Mouse (Mus musculus): ENCODE measurements around the gene Afdn. TPM values are rescaled to one million over a fixed set of nuclear protein-coding genes. Genes with fewer than 3 reads are reported as not detected.
A peak's percentile ranks its signal among the peaks of the same experiment; 100 is the strongest.

Gene Afdn
- 137 and 159 TPM in 2 replicates for polyA plus RNA-seq (2015; fragmentation: Nextera tagmentation; extraction: Ambion mirVana)

DNA sequence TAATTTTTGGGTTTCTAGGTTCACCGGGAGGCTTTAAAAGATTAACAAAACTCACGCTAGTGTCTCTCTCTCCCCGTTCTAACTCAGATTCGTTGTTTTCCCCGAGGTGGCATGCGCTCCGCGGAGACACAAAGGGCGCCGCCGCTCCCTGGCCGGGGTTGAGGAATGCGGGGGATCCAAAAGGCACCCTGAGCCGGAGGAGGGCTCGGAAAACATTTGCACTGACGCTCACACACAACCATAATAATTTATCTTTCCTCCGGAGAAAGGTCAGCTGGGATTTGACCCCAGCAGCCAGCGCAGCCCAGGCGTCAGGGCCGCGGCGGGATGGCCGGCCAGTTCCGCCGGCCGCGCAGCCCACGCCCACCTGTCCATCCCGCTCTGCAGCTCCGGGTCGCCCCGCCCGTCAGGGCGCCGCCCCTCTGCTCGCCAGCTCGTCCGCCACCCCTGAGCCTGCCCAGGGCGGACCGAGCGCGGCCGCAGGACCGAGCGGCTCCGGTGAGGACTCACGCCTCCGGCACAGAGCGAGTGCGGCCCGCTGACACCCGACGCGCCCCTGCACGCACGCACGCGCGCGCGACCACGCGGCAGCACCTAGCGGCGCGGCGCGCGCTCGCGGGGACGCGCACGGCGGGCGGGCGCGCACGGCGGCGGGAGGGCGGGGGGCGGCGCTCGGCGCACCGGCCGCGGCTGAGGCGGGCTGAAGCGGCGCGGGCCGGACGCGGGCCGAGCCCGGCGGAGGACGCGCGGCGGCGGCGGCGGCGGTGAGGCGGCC, at the start of gene Afdn:
TSS of gene Afdn (plus strand) at position 687 of the 775 bp plus-strand sequence.
- peak within 1 kb of the TSS; percentile 98 for H3K4me3 ChIP-seq
- peak within 1 kb of the TSS; percentile 93 for H3K4me2 ChIP-seq
- H3K4me1 ChIP-seq: peaks cover 51% of the 10 kb centered on the region
- ATAC-seq: peak; percentile 90
- peak within 1 kb of the TSS; percentile 97 for H3K27ac ChIP-seq
- peak within 1 kb of the TSS; percentile 96 for H3K9ac ChIP-seq
- H3K36me3 ChIP-seq (ENCODE audit: poor library complexity, severe bottlenecking): no peaks in the 10 kb centered on the region
- no peaks in the 10 kb centered on the region for H3K9me3 ChIP-seq (replicated peaks)
- H3K27me3 ChIP-seq: no peaks in the 10 kb centered on the region
- under 1% methylated on average over 82 of the region's 108 CpGs for WGBS

DNA sequence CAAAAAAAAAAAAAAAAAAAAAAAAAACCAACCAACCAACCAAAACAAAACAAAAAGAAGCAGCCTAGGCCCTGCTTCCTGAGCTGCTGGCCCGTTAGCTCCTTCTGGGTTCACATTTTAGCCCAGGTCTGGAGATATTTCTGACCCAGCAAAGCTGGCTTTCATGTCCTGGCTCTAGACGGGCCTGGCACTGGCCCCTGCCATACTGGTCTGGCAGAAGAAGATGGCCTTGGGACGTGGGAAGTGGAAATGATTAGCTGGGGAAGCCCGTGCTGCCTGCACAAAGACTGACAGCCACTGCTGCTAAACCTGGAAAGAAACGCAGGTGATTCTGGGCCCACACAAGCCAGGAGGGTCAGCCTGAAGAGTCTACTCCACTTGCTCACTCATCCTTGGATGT, 49.2 kb upstream of the Afdn start:
- no peaks in the 10 kb centered on the region for H3K4me1 ChIP-seq
- ATAC-seq: no peak
- H3K9me3 ChIP-seq (replicated peaks): no peaks in the 10 kb centered on the region
- H3K4me2 ChIP-seq: no peak overlapping the region
- 87% methylated on average over 5 of the region's 5 CpGs for WGBS
- H3K27ac ChIP-seq: no peak overlapping the region
- H3K36me3 ChIP-seq (ENCODE audit: poor library complexity, severe bottlenecking): no peaks in the 10 kb centered on the region
- H3K9ac ChIP-seq: no peak overlapping the region
- no peak overlapping the region for H3K4me3 ChIP-seq
- no peaks in the 10 kb centered on the region for H3K27me3 ChIP-seq

DNA sequence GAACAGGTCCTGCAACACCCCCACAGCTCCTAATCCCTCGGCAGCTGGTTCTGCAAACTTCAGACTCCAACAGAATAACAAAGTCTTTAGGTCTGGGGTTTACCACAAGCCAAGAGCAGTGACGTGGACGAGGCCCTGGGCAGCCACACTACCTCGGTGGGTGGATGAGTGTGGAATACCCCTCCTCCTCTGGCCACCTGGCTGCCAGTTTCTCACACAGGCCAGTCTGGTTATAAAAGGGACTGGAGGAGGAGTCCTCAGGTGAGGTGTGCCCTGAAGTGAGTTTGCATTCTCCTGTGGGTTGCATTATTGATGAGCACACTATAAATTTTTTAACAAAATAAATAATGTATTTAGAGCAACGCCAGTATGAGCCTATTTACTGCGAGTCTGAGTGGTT, 48.2 kb upstream of the Afdn start:
- WGBS: 82% methylated on average over 6 of the region's 6 CpGs
- no peak for ATAC-seq

DNA sequence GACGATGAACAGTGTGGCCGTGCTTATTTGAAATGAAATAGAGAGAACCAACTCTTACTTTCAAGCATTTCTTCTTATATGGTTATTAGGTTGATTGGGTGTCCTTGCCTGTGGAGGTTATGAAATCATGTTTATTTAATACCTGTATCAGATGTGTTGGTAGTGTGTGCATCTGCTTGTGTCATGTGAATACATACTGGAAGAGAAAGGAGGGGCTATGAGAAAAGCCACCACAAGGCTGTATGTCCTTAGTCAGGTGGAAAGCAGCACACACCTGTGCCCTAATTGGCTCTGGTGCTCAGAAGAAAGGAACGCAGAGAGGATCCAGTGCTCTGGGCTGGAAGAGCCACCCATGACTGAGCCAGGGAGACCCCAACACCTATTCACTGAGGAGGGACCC, 47.8 kb upstream of the Afdn start:
- no peaks in the 10 kb centered on the region for H3K4me1 ChIP-seq
- no peak for ATAC-seq
- H3K4me2 ChIP-seq: no peak overlapping the region
- no peak overlapping the region for H3K27ac ChIP-seq
- H3K4me3 ChIP-seq: no peak overlapping the region
- no peaks in the 10 kb centered on the region for H3K36me3 ChIP-seq (ENCODE audit: poor library complexity, severe bottlenecking)
- H3K9ac ChIP-seq: no peak overlapping the region
- no peaks in the 10 kb centered on the region for H3K27me3 ChIP-seq
- H3K9me3 ChIP-seq (replicated peaks): no peaks in the 10 kb centered on the region
- WGBS: 94% methylated on average over 3 of the region's 3 CpGs

More for the DNA sequence above, 48.2 kb upstream of the Afdn start:
- Histone ChIP-seq H3K4me1 (no peaks in the 10 kb centered on the region), H3K27me3 (no peaks in the 10 kb centered on the region), H3K9me3 (replicated peaks) (no peaks in the 10 kb centered on the region), H3K36me3 (ENCODE audit: poor library complexity, severe bottlenecking) (no peaks in the 10 kb centered on the region), H3K4me2 (no peak overlapping the region), H3K4me3 (no peak overlapping the region), H3K27ac (no peak overlapping the region), H3K9ac (no peak overlapping the region)

DNA sequence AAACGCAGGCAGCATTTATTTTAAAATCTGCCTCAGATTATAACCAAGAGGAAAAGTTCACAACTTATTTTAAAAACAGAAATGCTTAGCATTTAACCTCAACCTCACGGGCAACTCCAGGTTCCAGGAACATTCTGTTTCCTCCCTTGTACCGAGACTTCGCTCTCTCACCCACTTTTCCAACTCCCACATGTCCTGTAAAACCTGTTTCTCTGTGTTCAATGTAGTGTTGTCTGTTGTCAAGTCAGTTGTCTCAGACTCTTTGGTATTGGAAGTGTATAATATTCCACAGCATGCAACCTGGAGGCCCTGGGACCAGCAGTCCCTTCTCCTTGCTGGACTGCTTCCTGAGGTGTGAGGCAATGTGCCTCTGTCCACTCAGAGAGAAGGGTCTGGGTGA, 46.2 kb upstream of the Afdn start:
- no peaks in the 10 kb centered on the region for H3K4me1 ChIP-seq
- H3K27ac ChIP-seq: no peak overlapping the region
- no peak for ATAC-seq
- H3K4me2 ChIP-seq: no peak overlapping the region
- no peak overlapping the region for H3K9ac ChIP-seq
- no peaks in the 10 kb centered on the region for H3K36me3 ChIP-seq (ENCODE audit: poor library complexity, severe bottlenecking)
- no peaks in the 10 kb centered on the region for H3K27me3 ChIP-seq
- H3K9me3 ChIP-seq (replicated peaks): no peaks in the 10 kb centered on the region
- H3K4me3 ChIP-seq: no peak overlapping the region
- 95% methylated on average over 4 of the region's 4 CpGs for WGBS

DNA sequence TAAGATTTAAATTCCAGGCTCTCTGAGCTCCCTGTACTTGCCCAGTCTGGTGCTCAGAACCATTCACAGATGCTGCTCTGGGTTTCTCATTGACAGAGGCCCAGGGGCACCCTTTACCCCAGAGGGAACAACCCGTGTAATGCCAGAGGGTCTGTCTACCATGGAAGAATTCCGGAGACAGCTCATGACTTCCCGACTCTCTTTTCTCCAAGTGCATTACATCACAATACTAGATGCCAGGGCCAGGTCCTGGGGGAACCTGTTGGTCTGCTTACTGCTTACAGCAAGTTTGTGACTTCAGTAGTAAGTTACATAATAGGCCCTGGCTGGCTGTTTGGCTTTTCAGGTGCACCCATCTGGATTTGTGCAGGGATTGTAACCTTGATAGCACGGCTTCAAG, 45.7 kb upstream of the Afdn start:
- ATAC-seq: no peak
- 84% methylated on average over 4 of the region's 4 CpGs for WGBS
- H3K9ac ChIP-seq: no peak overlapping the region
- no peak overlapping the region for H3K4me3 ChIP-seq
- no peak overlapping the region for H3K27ac ChIP-seq
- H3K9me3 ChIP-seq (replicated peaks): no peaks in the 10 kb centered on the region
- H3K4me2 ChIP-seq: no peak overlapping the region
- no peaks in the 10 kb centered on the region for H3K36me3 ChIP-seq (ENCODE audit: poor library complexity, severe bottlenecking)
- H3K27me3 ChIP-seq: no peaks in the 10 kb centered on the region
- no peaks in the 10 kb centered on the region for H3K4me1 ChIP-seq

DNA sequence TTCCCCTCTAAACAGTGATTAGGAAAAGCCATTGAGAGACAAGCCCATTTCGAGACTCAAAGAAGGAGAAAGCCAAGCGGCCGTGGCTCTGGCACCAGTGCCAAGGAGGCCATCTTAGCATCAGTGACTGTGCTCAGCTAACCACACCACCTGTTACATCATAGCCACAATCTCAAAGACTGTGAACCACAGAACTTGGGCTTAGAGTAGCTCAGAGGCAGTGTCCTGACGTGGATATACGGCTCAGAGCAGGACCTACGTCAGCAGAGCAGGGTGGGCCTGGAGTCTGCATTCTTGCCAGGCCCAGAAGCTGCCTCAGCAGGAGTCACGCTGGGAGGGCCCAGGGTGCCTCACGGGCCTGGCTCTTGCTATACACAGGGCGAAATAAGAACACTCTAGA, 44.8 kb upstream of the Afdn start:
- Histone ChIP-seq H3K9ac (no peak overlapping the region), H3K4me2 (no peak overlapping the region), H3K36me3 (ENCODE audit: poor library complexity, severe bottlenecking) (no peaks in the 10 kb centered on the region), H3K4me3 (no peak overlapping the region), H3K9me3 (replicated peaks) (no peaks in the 10 kb centered on the region), H3K4me1 (no peaks in the 10 kb centered on the region), H3K27ac (no peak overlapping the region), H3K27me3 (no peaks in the 10 kb centered on the region)
- 76% methylated on average over 9 of the region's 9 CpGs for WGBS
- ATAC-seq: no peak

DNA sequence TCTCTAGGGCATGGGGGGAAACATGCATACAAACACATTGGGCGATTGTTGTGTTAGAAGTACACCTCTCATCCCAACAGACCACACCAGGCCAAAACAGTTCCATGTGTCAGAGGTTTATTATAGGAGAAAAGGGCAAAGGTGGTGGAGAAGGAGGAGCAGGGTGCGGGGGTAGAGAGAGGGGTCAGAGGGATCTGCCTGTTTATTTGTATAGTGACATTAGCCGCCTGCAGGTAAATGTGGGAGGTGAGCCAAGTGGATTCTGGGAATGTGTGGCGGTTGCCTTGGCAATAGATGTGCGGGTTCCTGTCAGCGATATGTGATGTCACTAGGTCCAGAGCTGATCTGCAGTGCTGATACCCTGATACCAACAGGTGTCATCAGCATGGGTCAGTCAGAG, 44.0 kb upstream of the Afdn start:
- H3K27me3 ChIP-seq: no peaks in the 10 kb centered on the region
- H3K9me3 ChIP-seq (replicated peaks): no peaks in the 10 kb centered on the region
- H3K4me1 ChIP-seq: no peaks in the 10 kb centered on the region
- ATAC-seq: no peak
- H3K4me3 ChIP-seq: no peak overlapping the region
- H3K9ac ChIP-seq: no peak overlapping the region
- H3K27ac ChIP-seq: no peak overlapping the region
- H3K4me2 ChIP-seq: no peak overlapping the region
- H3K36me3 ChIP-seq (ENCODE audit: poor library complexity, severe bottlenecking): no peaks in the 10 kb centered on the region
- 93% methylated on average over 6 of the region's 6 CpGs for WGBS

DNA sequence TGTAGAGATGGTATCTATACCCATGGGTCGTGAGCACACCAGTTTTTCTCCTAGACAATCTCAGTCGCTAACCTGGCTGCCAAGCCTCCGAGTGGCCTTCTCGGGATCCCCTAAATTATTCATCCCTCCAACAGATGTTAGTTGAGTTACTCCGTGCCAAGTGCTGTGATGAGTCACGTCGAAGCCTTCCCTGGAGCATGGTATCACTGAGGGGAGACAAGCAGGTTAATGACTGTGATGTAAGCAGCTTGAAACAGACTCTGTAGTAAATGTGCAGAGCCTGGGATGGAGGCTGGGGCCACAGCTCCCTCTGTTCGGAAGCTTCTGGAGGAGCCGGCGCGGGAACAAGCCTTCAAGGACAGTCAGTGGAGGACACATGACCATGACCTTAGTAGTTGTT, 42.9 kb upstream of the Afdn start:
- H3K36me3 ChIP-seq (ENCODE audit: poor library complexity, severe bottlenecking): no peaks in the 10 kb centered on the region
- no peak overlapping the region for H3K9ac ChIP-seq
- no peaks in the 10 kb centered on the region for H3K9me3 ChIP-seq (replicated peaks)
- no peak overlapping the region for H3K4me2 ChIP-seq
- no peak for ATAC-seq
- H3K4me3 ChIP-seq: no peak overlapping the region
- H3K27me3 ChIP-seq: no peaks in the 10 kb centered on the region
- no peak overlapping the region for H3K27ac ChIP-seq
- 91% methylated on average over 11 of the region's 11 CpGs for WGBS
- peaks cover 6% of the 10 kb centered on the region for H3K4me1 ChIP-seq

DNA sequence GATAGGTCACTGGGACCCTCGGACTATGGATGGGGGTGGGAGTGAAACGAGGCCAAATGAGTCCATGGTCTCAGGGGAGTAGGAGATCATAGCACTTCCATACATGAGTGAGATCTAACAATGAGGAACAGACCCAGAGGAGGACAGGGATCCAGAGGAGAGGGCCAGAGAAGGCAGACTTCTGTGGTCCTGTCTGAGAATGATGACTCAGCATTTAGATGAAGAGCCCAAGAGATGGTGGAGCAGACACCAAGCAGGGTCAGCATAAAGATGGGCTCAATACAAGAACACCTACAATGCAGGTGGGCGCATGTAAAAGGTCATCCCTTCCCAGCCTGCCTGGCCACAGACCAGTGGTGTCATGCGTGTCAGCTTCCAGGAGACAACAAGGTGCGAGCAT, 40.2 kb upstream of the Afdn start:
- H3K36me3 ChIP-seq (ENCODE audit: poor library complexity, severe bottlenecking): no peaks in the 10 kb centered on the region
- H3K4me1 ChIP-seq: peaks cover 19% of the 10 kb centered on the region
- 91% methylated on average over 5 of the region's 5 CpGs for WGBS
- H3K27me3 ChIP-seq: no peaks in the 10 kb centered on the region
- no peak overlapping the region for H3K4me2 ChIP-seq
- H3K9me3 ChIP-seq (replicated peaks): no peaks in the 10 kb centered on the region
- H3K27ac ChIP-seq: no peak overlapping the region
- no peak for ATAC-seq
- no peak overlapping the region for H3K4me3 ChIP-seq
- H3K9ac ChIP-seq: no peak overlapping the region

DNA sequence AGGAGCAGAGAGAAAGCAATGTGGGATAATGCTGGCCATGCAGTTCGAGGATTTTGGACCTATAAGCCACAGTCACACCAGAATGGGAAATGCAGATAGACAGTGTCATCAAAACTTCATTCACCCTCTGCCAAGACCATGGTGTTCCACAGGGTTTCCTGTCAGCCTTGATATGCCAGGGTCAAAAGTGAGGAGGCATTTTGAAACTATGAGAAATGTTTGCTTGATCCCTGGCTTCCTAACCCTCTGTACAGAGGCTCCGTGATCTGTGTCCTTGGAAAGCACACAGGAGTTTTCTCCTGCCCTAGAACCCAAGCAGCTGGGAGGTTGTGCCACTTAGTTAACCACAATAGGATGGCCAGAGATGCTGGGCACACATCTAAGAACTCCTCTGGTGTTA, 39.0 kb upstream of the Afdn start:
- ATAC-seq: no peak
- H3K27ac ChIP-seq: no peak overlapping the region
- H3K9ac ChIP-seq: no peak overlapping the region
- no peak overlapping the region for H3K4me3 ChIP-seq
- no peaks in the 10 kb centered on the region for H3K27me3 ChIP-seq
- WGBS: 89% methylated on average over 2 of the region's 2 CpGs
- H3K4me2 ChIP-seq: no peak overlapping the region
- no peaks in the 10 kb centered on the region for H3K36me3 ChIP-seq (ENCODE audit: poor library complexity, severe bottlenecking)
- peaks cover 20% of the 10 kb centered on the region for H3K4me1 ChIP-seq
- H3K9me3 ChIP-seq (replicated peaks): no peaks in the 10 kb centered on the region

DNA sequence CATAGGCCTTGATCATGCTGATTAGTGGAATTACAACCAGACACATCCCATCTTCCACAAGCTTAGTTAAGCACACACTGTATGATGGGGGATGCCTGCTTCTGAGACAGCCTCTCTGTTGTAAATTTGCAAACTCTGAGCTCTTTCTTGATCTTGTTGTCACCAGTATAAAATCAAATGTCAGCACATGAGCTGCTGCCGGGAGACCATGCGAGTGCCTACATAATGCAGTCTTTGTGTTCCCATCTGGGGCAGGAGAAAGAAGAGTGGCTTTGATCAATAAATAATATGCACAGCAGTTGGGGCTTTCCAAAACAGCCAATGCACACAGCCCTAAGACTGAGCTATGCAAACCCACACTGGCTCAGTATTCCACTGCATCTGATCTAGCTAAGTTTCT, 37.9 kb upstream of the Afdn start:
- no peak overlapping the region for H3K9ac ChIP-seq
- no peaks in the 10 kb centered on the region for H3K36me3 ChIP-seq (ENCODE audit: poor library complexity, severe bottlenecking)
- no peak overlapping the region for H3K4me3 ChIP-seq
- ATAC-seq: peak; percentile 64; the same call in 1 of the 2 replicates
- H3K4me2 ChIP-seq: no peak overlapping the region
- 22% methylated on average over 2 of the region's 2 CpGs for WGBS
- peak overlapping the region; percentile 22 for H3K27ac ChIP-seq
- no peaks in the 10 kb centered on the region for H3K9me3 ChIP-seq (replicated peaks)
- peaks cover 20% of the 10 kb centered on the region for H3K4me1 ChIP-seq
- no peaks in the 10 kb centered on the region for H3K27me3 ChIP-seq

DNA sequence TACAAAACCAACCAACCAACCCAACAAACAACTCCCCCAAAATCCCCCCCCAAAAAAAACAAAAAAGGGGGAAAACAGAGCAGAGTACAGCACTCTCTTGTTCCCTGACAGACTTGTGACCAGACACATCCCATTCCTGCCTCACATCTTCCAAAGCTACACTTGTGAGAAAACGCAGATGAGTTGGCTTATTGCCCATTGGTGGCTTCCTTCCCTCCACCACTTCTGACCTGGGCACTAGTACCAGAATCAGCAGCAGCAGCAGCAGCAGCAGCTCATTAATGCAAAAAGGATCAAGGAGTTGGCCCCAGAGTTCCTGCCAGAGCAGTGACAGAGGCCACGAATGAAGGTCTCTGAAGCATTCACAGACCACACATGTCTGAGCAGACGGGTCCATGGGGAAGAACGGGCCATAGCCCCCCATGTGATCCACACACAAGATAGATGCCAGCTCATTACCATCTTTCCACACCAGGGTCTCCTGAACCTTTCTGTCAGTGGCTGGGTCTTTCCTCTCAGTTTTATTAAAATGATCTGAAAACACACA, 35.3 kb upstream of the Afdn start:
- Histone ChIP-seq H3K36me3 (ENCODE audit: poor library complexity, severe bottlenecking) (no peaks in the 10 kb centered on the region), H3K4me2 (no peak overlapping the region), H3K4me3 (no peak overlapping the region), H3K9ac (no peak overlapping the region), H3K4me1 (peaks cover 20% of the 10 kb centered on the region), H3K9me3 (replicated peaks) (no peaks in the 10 kb centered on the region), H3K27me3 (no peaks in the 10 kb centered on the region), H3K27ac (no peak overlapping the region)
- ATAC-seq: no peak
- 37% methylated on average over 4 of the region's 4 CpGs for WGBS
